Mouse (Mus musculus) forebrain, embryonic 14.5 days (tissue): ENCODE measurements at regions not wholly inside any gene's neighbourhood (a gene's known extent, or its start where the extent isn't known, plus 50 kb on each side); places are given as distances from the start of the nearest gene placed in this dataset.

ENCODE experiments used
- ATAC-seq: fragments of 200-750 bp; cut with Nextera tagmentation; 2 replicates; pipeline ENCODE4 v1.8.0; 2017; ENCODE audit warnings: mild to moderate bottlenecking, moderate library complexity
- DNase-seq: peaks from one replicate; pipeline ENCODE4 v3.0.0-alpha.2; 2015; ENCODE audit warnings: low spot score
- H3K27ac ChIP-seq: fragments of 300-500 bp; sonication (generic); 2 replicates; pipeline ENCODE4 v1.5.1; 2014; ENCODE audit warnings: low read depth, mild to moderate bottlenecking, control low read depth, low read length, moderate library complexity
- H3K27me3 ChIP-seq: fragments of 300-500 bp; sonication (generic); replicated peaks from 2 replicates; pipeline ENCODE4 v1.6.1; 2014; ENCODE audit warnings: low read length, control low read depth, mixed read lengths; ENCODE audit not compliant: control insufficient read depth, insufficient read depth
- H3K36me3 ChIP-seq: fragments of 300-500 bp; sonication (generic); 2 replicates; pipeline ENCODE4 v1.6.1; 2014; ENCODE audit warnings: low read length, control low read depth; ENCODE audit not compliant: control insufficient read depth, insufficient read depth
- H3K4me1 ChIP-seq: fragments of 300-500 bp; sonication (generic); 2 replicates; pipeline ENCODE4 v1.6.1; 2014; ENCODE audit warnings: antibody characterized with exemption, low read length, control low read depth; ENCODE audit not compliant: control insufficient read depth, insufficient read depth
- H3K4me2 ChIP-seq: fragments of 300-500 bp; sonication (generic); 2 replicates; pipeline ENCODE4 v1.6.1; 2014; ENCODE audit warnings: mild to moderate bottlenecking, control low read depth, low read length
- H3K4me3 ChIP-seq: fragments of 300-500 bp; sonication (generic); 2 replicates; pipeline ENCODE4 v1.5.1; 2014; ENCODE audit warnings: low read depth, low read length, control low read depth
- H3K9ac ChIP-seq: fragments of 300-500 bp; sonication (generic); 2 replicates; pipeline ENCODE4 v1.6.1; 2014; ENCODE audit warnings: mild to moderate bottlenecking, low read length, control low read depth, moderate library complexity
- H3K9me3 ChIP-seq: fragments of 300-500 bp; sonication (generic); replicated peaks from 2 replicates; pipeline ENCODE4 v1.6.1; 2016; ENCODE audit warnings: low read length, control low read depth, mixed read lengths; ENCODE audit not compliant: control insufficient read depth
- WGBS: fragments of 180-500 bp; shearing (Covaris S2); extraction: QIAGEN DNeasy Blood & Tissue Kit; methylation state at CpG from one replicate; pipeline ENCODE4 v1.1.7; 2014; 5-methylcytosine and 5-hydroxymethylcytosine counted together

GRCm38 (mm10) chr1:48383590-48383989 lies 1490.9 kb upstream of the Slc39a10 start:
- H3K36me3 ChIP-seq = no peaks in the 10 kb centered on the region
- H3K4me2 ChIP-seq = no peak overlapping the region
- no peak for ATAC-seq
- peak; percentile 12 for DNase-seq
- no peaks in the 10 kb centered on the region for H3K27me3 ChIP-seq
- H3K4me3 ChIP-seq = no peak overlapping the region
- no peak overlapping the region for H3K9ac ChIP-seq
- H3K27ac ChIP-seq = no peak overlapping the region
- 75% methylated on average over 1 of the region's 1 CpGs for WGBS
- H3K4me1 ChIP-seq = no peaks in the 10 kb centered on the region
- no peaks in the 10 kb centered on the region for H3K9me3 ChIP-seq

- Histone ChIP-seq H3K9me3 (no peaks in the 10 kb centered on the region), H3K36me3 (no peaks in the 10 kb centered on the region), H3K27ac (no peak overlapping the region), H3K4me3 (no peak overlapping the region), H3K9ac (no peak overlapping the region), H3K4me2 (no peak overlapping the region), H3K27me3 (no peaks in the 10 kb centered on the region), H3K4me1 (no peaks in the 10 kb centered on the region)
- 70% methylated on average over 2 of the region's 2 CpGs for WGBS
- no peak for ATAC-seq
- no peak for DNase-seq
These were observed 1487.5 kb upstream of the Slc39a10 start for GRCm38 (mm10) chr1:48380139-48380538.

DNA sequence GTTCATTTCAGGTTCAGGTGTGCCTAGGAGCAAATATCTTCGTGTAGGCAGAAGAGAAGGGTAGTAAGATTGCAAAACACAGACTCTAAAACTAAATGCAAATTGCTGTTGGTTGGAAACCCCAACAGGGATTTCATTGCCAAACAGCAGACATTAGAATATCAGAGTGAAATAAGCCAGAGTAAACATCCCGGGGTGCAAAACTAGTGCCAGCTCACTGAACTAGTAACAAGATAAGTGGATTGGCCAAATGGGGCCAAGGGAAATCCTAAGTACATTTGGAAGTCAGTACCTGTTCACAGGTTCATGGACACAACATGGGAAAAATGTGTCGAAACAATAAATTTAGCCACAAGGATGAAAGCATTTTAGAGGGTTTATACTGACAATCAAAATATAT lies 1458.8 kb upstream of the Slc39a10 start:
- no peak overlapping the region for H3K4me3 ChIP-seq
- H3K36me3 ChIP-seq = no peaks in the 10 kb centered on the region
- H3K4me1 ChIP-seq = no peaks in the 10 kb centered on the region
- H3K27ac ChIP-seq = no peak overlapping the region
- H3K9me3 ChIP-seq = no peaks in the 10 kb centered on the region
- 77% methylated on average over 3 of the region's 3 CpGs for WGBS
- H3K4me2 ChIP-seq = no peak overlapping the region
- no peak for DNase-seq
- H3K27me3 ChIP-seq = no peaks in the 10 kb centered on the region
- no peak overlapping the region for H3K9ac ChIP-seq
- no peak for ATAC-seq

DNA sequence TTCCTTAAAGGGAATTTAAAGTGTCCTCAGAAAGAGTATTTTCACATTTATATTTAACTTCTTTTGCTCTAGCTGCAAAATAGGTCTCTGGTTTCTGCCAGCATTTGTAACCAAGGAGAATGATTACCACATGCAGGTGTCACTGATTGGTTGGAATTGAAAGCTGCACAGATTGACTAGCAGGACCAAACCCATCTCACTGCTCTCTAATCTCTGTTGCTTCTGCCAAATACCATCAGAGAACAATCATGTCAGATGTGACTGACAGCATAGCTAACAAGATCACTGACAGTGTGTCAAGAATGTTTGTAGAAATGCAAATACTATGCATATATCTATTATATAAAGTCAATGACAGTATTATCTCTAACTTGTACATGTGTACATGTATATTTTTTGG lies 1450.3 kb upstream of the Slc39a10 start:
- Histone ChIP-seq H3K9me3 (no peaks in the 10 kb centered on the region), H3K4me1 (no peaks in the 10 kb centered on the region), H3K4me3 (no peak overlapping the region), H3K27me3 (no peaks in the 10 kb centered on the region), H3K9ac (no peak overlapping the region), H3K36me3 (no peaks in the 10 kb centered on the region), H3K4me2 (no peak overlapping the region), H3K27ac (no peak overlapping the region)
- ATAC-seq = peak; percentile 34; the same call in 1 of the 2 replicates
- peak; percentile 38 for DNase-seq
